ENCODE assay signal across 8 mouse cellular contexts in genomic region chr15:77882797-77883696, GRCm38 (mm10). TPM values are rescaled to one million over a fixed set of nuclear protein-coding genes. Genes with fewer than 3 reads are reported as not detected.
A peak's percentile ranks its signal among the peaks of the same experiment; 100 is the strongest.
DNase-seq lines count a peak whose midpoint lies in the region; ATAC-seq lines count a peak whose summit lies in the region.

No protein-coding gene starts in this region.

- 0 out of 2 replicates have a peak overlapping the region, but pooled peaks have one; percentile 3 for H3K4me3 ChIP-seq in kidney, embryonic 15.5 days (replicated peaks)

- H3K4me2 ChIP-seq in kidney, embryonic 15.5 days = peak overlapping the region; percentile 45

- DNase-seq in kidney, adult 11 months = peak; percentile 60
- DNase-seq in kidney, adult 18-20 months = no peak
- DNase-seq in embryo, embryonic 9.5 days (ENCODE audit: extremely low spot score) = peak; percentile 87
- peak; percentile 89 for DNase-seq in lung, postnatal 10 days
- DNase-seq in cerebellum, adult 18-20 months = no peak
- no peak for DNase-seq in frontal cortex, postnatal 25 days (ENCODE audit: low spot score in 2 of 2)
- DNase-seq in right cerebral cortex, postnatal 10 days (ENCODE audit: low spot score in 2 of 2) = no peak

- peaks cover 48% of the 10 kb centered on the region for H3K4me1 ChIP-seq in kidney, embryonic 15.5 days

- ATAC-seq in kidney, embryonic 15.5 days (replicated peaks; ENCODE audit: low FRiP score) = peak; percentile 88

- H3K36me3 ChIP-seq in kidney, embryonic 15.5 days = no peaks in the 10 kb centered on the region

- 5% methylated on average over 16 of the region's 17 CpGs for WGBS in kidney, embryonic 15.5 days

- peak overlapping the region; percentile 29; the same call in 1 of the 2 replicates for H3K9ac ChIP-seq in kidney, embryonic 15.5 days

- H3K27me3 ChIP-seq in kidney, embryonic 15.5 days = no peaks in the 10 kb centered on the region

- H3K9me3 ChIP-seq in kidney, embryonic 15.5 days (replicated peaks) = no peaks in the 10 kb centered on the region

- H3K27ac ChIP-seq in kidney, embryonic 15.5 days = peak overlapping the region; percentile 97

RNA-seq across cellular contexts. Expression of gene Myh9, which starts 41.1 kb away (rescaled TPM):
- polyA plus RNA-seq in kidney, embryonic 15.5 days (2015; fragmentation: Nextera tagmentation; extraction: Ambion mirVana) = 56.2 and 60.2 TPM in 2 replicates

RNA-seq across cellular contexts. Expression of gene Txn2, which starts 45.8 kb away (rescaled TPM):
- polyA plus RNA-seq in kidney, embryonic 15.5 days (2015; fragmentation: Nextera tagmentation; extraction: Ambion mirVana) = 240 and 253 TPM in 2 replicates

Comparison
In these comparisons a context has a peak if more than half of its experiments do, and no peak if none do; other contexts are left out.
1. DNase-seq: peak in kidney, adult 11 months (single experiment), embryo, embryonic 9.5 days (single experiment) and lung, postnatal 10 days (single experiment); none in kidney, adult 18-20 months (single experiment), cerebellum, adult 18-20 months (0 of 2), frontal cortex, postnatal 25 days (0 of 2) and right cerebral cortex, postnatal 10 days (0 of 2).